Mouse (Mus musculus) thymus, adult 2 months (tissue): ENCODE results near the gene Pgls.

Source experiments
- CTCF ChIP-seq: fragments of 200-500 bp; IDR thresholded peaks from 2 replicates; pipeline ENCODE4 v1.5.1; 2012; ENCODE audit warnings: mild to moderate bottlenecking, control low read depth, low read length, moderate library complexity, borderline replicate concordance; ENCODE audit not compliant: control insufficient read depth, poor library complexity, insufficient read depth; ENCODE audit errors: extremely low read depth
- POLR2A ChIP-seq: fragments of 200-500 bp; IDR thresholded peaks from 2 replicates; pipeline ENCODE4 v1.6.1; 2012; ENCODE audit warnings: mild to moderate bottlenecking, low read length, control low read depth, moderate library complexity; ENCODE audit not compliant: control insufficient read depth, poor library complexity, insufficient read depth; ENCODE audit errors: extremely low read depth

- TF ChIP-seq CTCF = no peak
- TF ChIP-seq POLR2A = no peak
Measured at GRCm38 (mm10) chr8:71630761-71631160, 38.8 kb downstream of the Pgls start.
